Mouse (Mus musculus) lung, embryonic 16.5 days (tissue): Measurements from ENCODE around the gene Got1. TPM values are rescaled to one million over a fixed set of nuclear protein-coding genes. Genes with fewer than 3 reads are reported as not detected.

ENCODE experiments used
- ATAC-seq: fragments of 200-750 bp; cut with Nextera tagmentation; 2 replicates; pipeline ENCODE4 v1.8.0; 2017; ENCODE audit warnings: low read depth, mild to moderate bottlenecking, moderate library complexity
- H3K27ac ChIP-seq: fragments of 300-500 bp; sonication (generic); 2 replicates; pipeline ENCODE4 v1.5.1; 2014; ENCODE audit warnings: mild to moderate bottlenecking, control low read depth, low read length
- H3K27me3 ChIP-seq: fragments of 300-500 bp; sonication (generic); 2 replicates; pipeline ENCODE4 v1.6.1; 2014; ENCODE audit warnings: low read depth, low read length, mixed read lengths; ENCODE audit not compliant: control insufficient read depth, insufficient read depth
- H3K36me3 ChIP-seq: fragments of 300-500 bp; sonication (generic); 2 replicates; pipeline ENCODE4 v1.6.1; 2014; ENCODE audit warnings: low read length; ENCODE audit not compliant: control insufficient read depth, insufficient read depth
- H3K4me1 ChIP-seq: fragments of 300-500 bp; sonication (generic); replicated peaks from 2 replicates; pipeline ENCODE4 v1.6.1; 2014; ENCODE audit warnings: low read length, mixed read lengths; ENCODE audit not compliant: control insufficient read depth, insufficient read depth
- H3K4me2 ChIP-seq: fragments of 300-500 bp; sonication (generic); 2 replicates; pipeline ENCODE4 v1.6.1; 2014; ENCODE audit warnings: low read depth, low read length, control low read depth
- H3K4me3 ChIP-seq: fragments of 300-500 bp; sonication (generic); 2 replicates; pipeline ENCODE4 v1.5.1; 2014; ENCODE audit warnings: mild to moderate bottlenecking, low read length, control low read depth
- H3K9ac ChIP-seq: fragments of 300-500 bp; sonication (generic); 2 replicates; pipeline ENCODE4 v1.6.1; 2014; ENCODE audit warnings: low read length, control low read depth
- H3K9me3 ChIP-seq: fragments of 300-500 bp; sonication (generic); 2 replicates; pipeline ENCODE4 v1.6.1; 2016; ENCODE audit warnings: low read length; ENCODE audit not compliant: control insufficient read depth
- WGBS: fragments of 180-500 bp; shearing (Covaris S2); extraction: QIAGEN DNeasy Blood & Tissue Kit; methylation state at CpG from one replicate; pipeline ENCODE4 v1.1.7; 2014; 5-methylcytosine and 5-hydroxymethylcytosine counted together
- polyA plus RNA-seq: library from polyadenylated mRNA; unstranded; fragments of >200 nt; fragmentation: Nextera tagmentation; extraction: Ambion mirVana; gene quantifications from 2 replicates; pipeline ENCODE4 v1.2.1, GENCODE M21; 2015

Got1 gene
- polyA plus RNA-seq, 1 experiment from 2014 or later, result 26.4 TPM

DNA sequence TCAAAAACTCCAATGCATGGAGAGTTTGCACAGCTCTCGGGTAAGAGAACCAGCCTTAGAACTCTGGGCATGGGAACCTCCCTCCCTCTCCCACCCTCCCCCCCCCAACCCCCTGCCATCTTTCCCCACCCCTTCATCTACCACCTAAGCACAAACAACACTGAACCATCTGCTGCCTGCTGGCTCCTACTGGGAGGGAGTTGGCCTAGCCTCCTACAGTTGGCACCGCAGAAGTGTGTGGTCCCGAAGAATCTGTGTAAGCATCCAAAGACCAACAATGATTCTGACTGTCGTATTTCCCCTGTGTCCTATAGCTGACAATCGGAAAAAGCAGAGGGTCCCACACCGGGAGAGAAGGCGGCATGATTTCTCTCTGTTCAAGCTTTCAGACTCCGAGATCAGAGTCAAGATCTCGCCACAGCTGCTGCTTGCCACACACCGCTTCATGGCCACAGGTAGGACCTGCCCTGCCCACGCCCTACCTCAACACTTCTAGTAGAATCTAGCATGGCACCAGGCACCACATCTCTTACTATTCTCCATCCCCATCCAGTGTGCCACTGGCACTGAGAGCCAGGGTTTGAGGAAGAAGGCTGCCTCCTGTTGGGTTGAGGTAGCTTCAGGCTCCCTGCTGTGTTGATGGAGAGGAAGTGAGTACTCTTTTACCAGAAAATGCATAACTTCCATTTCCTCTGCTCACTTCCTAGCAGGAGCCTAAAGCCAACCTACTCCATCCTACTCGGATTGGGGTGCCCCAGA lies 56.3 kb downstream of the Got1 start:
- WGBS, result 67% methylated on average over 12 of the region's 12 CpGs
- ATAC-seq, result no peak
- Histone ChIP-seq H3K4me1 (no peaks in the 10 kb centered on the region), H3K4me2 (no peak overlapping the region), H3K9me3 (no peaks in the 10 kb centered on the region), H3K27ac (no peak overlapping the region), H3K4me3 (no peak overlapping the region), H3K9ac (no peak overlapping the region), H3K27me3 (no peaks in the 10 kb centered on the region), H3K36me3 (no peaks in the 10 kb centered on the region)

DNA sequence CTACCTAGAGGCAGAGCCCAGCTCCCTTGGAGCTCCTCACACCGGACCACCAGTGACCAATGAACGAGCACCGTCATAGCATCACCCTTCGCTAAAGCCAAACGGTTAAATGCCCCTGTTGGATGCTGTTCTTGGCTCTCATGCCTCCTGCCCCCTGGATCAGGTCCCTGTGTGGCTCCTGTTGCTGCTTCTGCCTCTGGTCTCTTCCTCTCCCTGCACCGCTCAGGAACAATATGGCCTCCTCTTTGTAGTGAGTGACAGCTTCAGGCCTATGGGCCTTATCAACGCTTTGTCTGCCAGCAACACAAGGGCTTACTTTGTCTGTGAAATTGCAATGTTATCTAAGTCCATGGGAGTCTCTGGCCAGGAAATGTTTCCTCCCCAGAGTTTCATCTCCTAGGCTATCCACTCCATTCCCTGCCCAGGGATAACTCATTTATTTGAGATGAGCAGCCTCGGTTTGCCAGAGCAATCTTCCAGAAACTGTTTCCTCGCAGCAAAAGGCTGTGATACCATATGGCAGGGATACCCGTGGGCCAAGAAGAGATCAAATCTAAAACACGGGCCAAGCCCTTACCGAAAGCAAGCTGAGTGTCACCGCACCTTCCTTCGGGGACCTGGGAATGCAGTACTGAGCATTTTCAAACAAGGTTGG lies 58.7 kb downstream of the Got1 start:
- H3K36me3 ChIP-seq, result no peaks in the 10 kb centered on the region
- no peak for ATAC-seq
- WGBS, result 86% methylated on average over 14 of the region's 14 CpGs
- no peaks in the 10 kb centered on the region for H3K9me3 ChIP-seq
- H3K4me3 ChIP-seq, result no peak overlapping the region
- no peak overlapping the region for H3K4me2 ChIP-seq
- no peak overlapping the region for H3K9ac ChIP-seq
- no peaks in the 10 kb centered on the region for H3K4me1 ChIP-seq
- H3K27ac ChIP-seq, result no peak overlapping the region
- no peaks in the 10 kb centered on the region for H3K27me3 ChIP-seq

DNA sequence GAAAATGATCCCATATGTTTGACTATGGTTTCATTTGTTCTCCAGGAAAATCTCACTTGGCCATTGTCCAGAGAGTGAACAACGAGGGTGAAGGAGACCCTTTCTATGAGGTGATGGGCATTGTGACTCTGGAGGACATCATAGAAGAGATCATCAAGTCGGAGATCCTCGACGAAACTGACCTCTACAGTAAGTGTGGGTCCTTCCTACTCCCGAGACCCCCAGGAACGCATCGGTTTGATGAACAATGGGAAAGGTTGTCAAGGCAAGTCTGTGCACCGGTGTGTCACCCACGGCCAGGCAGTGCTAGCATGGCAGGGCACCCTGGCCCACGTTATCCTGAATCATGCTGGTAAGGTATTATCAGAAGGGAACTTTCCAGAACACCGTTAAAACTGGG lies 59.3 kb downstream of the Got1 start:
- H3K9ac ChIP-seq, result no peak overlapping the region
- H3K4me2 ChIP-seq, result no peak overlapping the region
- WGBS, result 84% methylated on average over 11 of the region's 11 CpGs
- no peak overlapping the region for H3K4me3 ChIP-seq
- no peaks in the 10 kb centered on the region for H3K4me1 ChIP-seq
- H3K27me3 ChIP-seq, result no peaks in the 10 kb centered on the region
- no peaks in the 10 kb centered on the region for H3K36me3 ChIP-seq
- ATAC-seq, result no peak
- no peaks in the 10 kb centered on the region for H3K9me3 ChIP-seq
- H3K27ac ChIP-seq, result no peak overlapping the region

DNA sequence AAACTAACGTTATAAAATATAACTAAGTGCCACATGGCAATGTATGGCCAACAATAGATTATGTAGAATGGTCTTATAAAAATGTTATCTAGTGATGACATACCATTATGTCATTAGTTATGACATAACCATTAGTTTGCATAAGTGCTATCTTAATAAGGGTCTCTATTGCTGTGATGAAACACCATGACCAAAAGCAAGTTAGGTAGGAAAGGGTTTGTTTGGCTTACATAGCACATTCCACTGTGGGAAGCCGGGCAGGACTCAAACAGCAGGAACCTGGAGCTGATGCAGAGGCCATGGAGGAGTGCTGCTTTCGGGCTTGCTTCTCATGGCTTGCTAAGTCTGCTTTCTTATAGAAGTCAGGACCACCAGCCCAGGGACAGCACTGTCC lies 60.1 kb downstream of the Got1 start:
- H3K9ac ChIP-seq, result no peak overlapping the region
- ATAC-seq, result no peak
- no peaks in the 10 kb centered on the region for H3K36me3 ChIP-seq
- H3K27me3 ChIP-seq, result no peaks in the 10 kb centered on the region
- no peak overlapping the region for H3K27ac ChIP-seq
- no peak overlapping the region for H3K4me3 ChIP-seq
- H3K4me1 ChIP-seq, result no peaks in the 10 kb centered on the region
- H3K4me2 ChIP-seq, result no peak overlapping the region
- WGBS, result 62% methylated on average over 3 of the region's 3 CpGs
- H3K9me3 ChIP-seq, result no peaks in the 10 kb centered on the region

DNA sequence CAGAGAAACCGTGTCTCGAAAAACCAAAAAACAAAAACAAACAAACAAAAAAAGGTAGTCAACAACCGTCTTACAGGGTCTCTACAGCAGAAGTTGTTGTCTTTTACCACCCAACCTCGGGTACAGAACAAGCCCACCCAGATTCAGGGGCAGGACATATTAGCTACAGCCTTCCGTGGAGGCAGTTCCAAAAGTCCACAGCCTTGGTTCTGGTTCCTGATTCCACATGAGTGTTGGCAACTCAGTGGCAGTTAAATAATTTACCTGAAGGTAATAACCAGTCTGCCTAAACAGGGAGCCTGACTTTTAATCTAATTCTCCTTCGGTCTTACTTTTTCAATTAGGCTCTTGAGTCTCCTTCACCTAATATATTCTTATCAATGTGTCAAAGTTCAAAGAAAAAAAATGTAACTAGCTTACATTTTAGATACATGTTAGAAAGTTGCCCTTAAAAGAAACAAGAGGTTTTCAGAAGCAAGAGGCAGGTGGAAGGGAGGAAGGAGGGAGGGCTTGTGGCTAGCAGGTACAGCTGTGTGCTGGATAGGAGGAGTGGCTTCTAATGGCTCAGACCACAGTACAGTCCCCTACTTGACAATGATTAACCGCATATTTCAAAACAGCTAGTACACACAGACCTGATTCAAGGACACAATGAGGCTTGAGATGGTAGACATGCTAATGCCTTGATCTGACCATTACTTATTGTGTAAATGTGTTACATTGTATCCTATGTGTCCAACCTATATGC lies 60.7 kb downstream of the Got1 start:
- H3K27ac ChIP-seq, result no peak overlapping the region
- no peak overlapping the region for H3K4me3 ChIP-seq
- 74% methylated on average over 7 of the region's 7 CpGs for whole genome bisulfite sequencing
- H3K4me1 ChIP-seq, result no peaks in the 10 kb centered on the region
- no peaks in the 10 kb centered on the region for H3K9me3 ChIP-seq
- H3K27me3 ChIP-seq, result no peaks in the 10 kb centered on the region
- H3K9ac ChIP-seq, result no peak overlapping the region
- no peaks in the 10 kb centered on the region for H3K36me3 ChIP-seq
- H3K4me2 ChIP-seq, result no peak overlapping the region
- no peak for ATAC-seq

DNA sequence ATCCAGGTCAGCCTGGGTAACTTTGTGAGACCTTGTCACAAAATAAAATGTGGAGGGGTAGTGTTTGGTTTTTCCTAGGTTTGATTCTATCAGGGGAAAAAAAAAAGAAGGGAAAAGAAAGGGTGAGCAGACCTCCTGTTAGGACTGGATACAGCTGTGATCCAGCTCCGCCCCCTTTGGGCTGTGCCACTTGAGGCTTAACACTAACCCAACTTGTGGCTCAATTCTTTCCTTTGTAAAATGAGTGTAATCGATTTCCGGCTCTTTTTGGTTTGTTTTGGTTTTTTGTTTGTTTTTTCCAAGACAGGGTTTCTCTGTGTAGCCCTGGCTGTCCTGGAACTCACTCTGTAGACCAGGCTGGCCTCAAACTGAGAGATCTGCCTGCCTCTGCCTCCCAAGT lies 62.3 kb downstream of the Got1 start:
- H3K4me3 ChIP-seq, result no peak overlapping the region
- no peaks in the 10 kb centered on the region for H3K9me3 ChIP-seq
- no peaks in the 10 kb centered on the region for H3K27me3 ChIP-seq
- H3K36me3 ChIP-seq, result no peaks in the 10 kb centered on the region
- no peak for ATAC-seq
- H3K4me1 ChIP-seq, result no peaks in the 10 kb centered on the region
- 86% methylated on average over 3 of the region's 3 CpGs for WGBS
- H3K9ac ChIP-seq, result no peak overlapping the region
- H3K4me2 ChIP-seq, result no peak overlapping the region
- no peak overlapping the region for H3K27ac ChIP-seq

DNA sequence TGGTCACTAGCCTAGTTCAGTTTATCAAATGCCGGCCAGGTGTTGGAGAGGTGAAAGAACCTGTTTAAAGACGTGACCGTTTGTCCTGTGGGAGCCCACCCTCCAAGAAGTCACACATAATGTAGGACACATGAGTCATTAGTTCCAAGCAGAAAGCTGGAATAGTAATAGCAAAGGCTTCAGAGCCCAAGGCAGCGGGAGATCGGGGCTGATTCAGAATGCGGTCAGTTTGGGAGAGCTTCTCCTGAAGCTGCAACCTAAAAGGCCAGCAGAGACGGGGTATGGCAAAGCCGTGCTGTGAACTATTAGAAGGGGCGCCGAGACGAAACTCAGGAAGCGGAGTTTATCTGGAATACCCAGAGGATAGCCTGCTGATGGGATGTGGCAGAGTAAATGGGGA lies 63.9 kb downstream of the Got1 start:
- no peak for ATAC-seq
- H3K4me3 ChIP-seq, result no peak overlapping the region
- H3K4me2 ChIP-seq, result no peak overlapping the region
- no peak overlapping the region for H3K9ac ChIP-seq
- H3K27me3 ChIP-seq, result no peaks in the 10 kb centered on the region
- 88% methylated on average over 12 of the region's 12 CpGs for WGBS
- no peaks in the 10 kb centered on the region for H3K36me3 ChIP-seq
- no peaks in the 10 kb centered on the region for H3K4me1 ChIP-seq
- no peak overlapping the region for H3K27ac ChIP-seq
- no peaks in the 10 kb centered on the region for H3K9me3 ChIP-seq

DNA sequence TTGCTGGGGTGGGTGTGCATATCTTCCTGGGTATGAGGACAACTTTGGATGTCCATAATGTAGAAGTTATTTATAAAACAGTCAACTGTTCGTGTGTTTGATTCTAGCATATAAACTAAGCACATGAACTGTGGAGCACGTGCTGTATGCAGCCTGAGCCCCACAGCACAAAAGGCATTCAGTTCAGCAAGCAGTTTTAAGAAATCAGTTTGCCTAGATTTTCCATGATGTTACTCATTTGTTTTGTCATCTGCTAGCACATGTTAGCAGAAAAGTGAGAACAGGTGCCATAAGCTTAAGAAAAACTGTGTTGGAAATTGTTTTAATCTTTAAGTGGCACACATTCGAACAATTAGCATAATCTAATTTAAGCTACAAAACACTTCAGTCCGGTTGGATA lies 64.5 kb downstream of the Got1 start:
- Histone ChIP-seq H3K27me3 (no peaks in the 10 kb centered on the region), H3K9me3 (no peaks in the 10 kb centered on the region), H3K36me3 (no peaks in the 10 kb centered on the region), H3K4me2 (no peak overlapping the region), H3K4me1 (no peaks in the 10 kb centered on the region), H3K27ac (no peak overlapping the region), H3K4me3 (no peak overlapping the region), H3K9ac (no peak overlapping the region)
- ATAC-seq, result no peak
- WGBS, result 63% methylated on average over 4 of the region's 4 CpGs

DNA sequence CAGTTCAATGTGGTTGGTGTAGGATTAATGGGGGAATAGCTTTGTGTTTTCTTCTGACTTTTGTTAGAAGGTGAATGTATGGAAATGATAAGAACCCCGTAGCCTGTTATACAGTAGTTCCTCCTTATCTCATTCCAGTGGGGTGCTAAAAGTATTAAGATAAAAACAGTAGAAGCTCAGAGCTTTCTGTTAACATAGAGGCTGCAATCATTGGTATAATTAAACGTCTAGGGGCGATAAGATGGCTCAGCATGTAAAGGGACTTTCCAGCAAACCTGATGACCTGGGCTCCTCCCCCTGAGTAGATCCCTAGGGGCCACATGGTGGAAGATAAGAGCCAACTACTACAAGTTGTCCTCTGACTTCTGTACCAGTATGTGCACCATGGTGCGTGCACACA lies 71.4 kb downstream of the Got1 start:
- no peaks in the 10 kb centered on the region for H3K36me3 ChIP-seq
- no peak overlapping the region for H3K27ac ChIP-seq
- ATAC-seq, result no peak
- H3K4me2 ChIP-seq, result no peak overlapping the region
- H3K9me3 ChIP-seq, result no peaks in the 10 kb centered on the region
- no peaks in the 10 kb centered on the region for H3K27me3 ChIP-seq
- no peak overlapping the region for H3K9ac ChIP-seq
- no peaks in the 10 kb centered on the region for H3K4me1 ChIP-seq
- H3K4me3 ChIP-seq, result no peak overlapping the region
- 62% methylated on average over 4 of the region's 4 CpGs for WGBS
